Mouse (Mus musculus) ES-Bruce4 (cell line): ENCODE measurements around the gene Kif1a. TPM values are rescaled to one million over a fixed set of nuclear protein-coding genes. Genes with fewer than 3 reads are reported as not detected.
A peak's percentile ranks its signal among the peaks of the same experiment; 100 is the strongest.

Experiments used
- H3K27ac ChIP-seq: 2 replicates; pipeline ENCODE4 v1.5.1; 2012; ENCODE audit warnings: low read length, inconsistent platforms; ENCODE audit not compliant: insufficient read depth
- H3K27me3 ChIP-seq: 2 replicates; pipeline ENCODE4 v1.6.1; 2012; ENCODE audit warnings: mild to moderate bottlenecking, low read length, inconsistent platforms; ENCODE audit not compliant: control insufficient read depth, poor library complexity, insufficient read depth, severe bottlenecking
- H3K36me3 ChIP-seq: 2 replicates; pipeline ENCODE4 v1.6.1; 2012; ENCODE audit warnings: inconsistent platforms, mild to moderate bottlenecking, low read length, moderate library complexity; ENCODE audit not compliant: control insufficient read depth, poor library complexity, insufficient read depth, severe bottlenecking
- H3K4me1 ChIP-seq: one replicate; pipeline ENCODE4 v1.8.1; 2011; ENCODE audit warnings: low read length; ENCODE audit not compliant: control insufficient read depth, insufficient read depth
- H3K4me3 ChIP-seq: 2 replicates; pipeline ENCODE4 v1.5.1; 2011; ENCODE audit warnings: low read depth, mild to moderate bottlenecking, low read length
- H3K9ac ChIP-seq: 2 replicates; pipeline ENCODE4 v1.6.1; 2012; ENCODE audit warnings: low read depth, mild to moderate bottlenecking, inconsistent platforms; ENCODE audit not compliant: poor library complexity, severe bottlenecking
- H3K9me3 ChIP-seq: replicated peaks from 2 replicates; pipeline ENCODE4 v1.6.1; 2012; ENCODE audit warnings: mild to moderate bottlenecking, low read length, inconsistent platforms; ENCODE audit not compliant: control insufficient read depth, poor library complexity, insufficient read depth, severe bottlenecking
- CTCF ChIP-seq: IDR thresholded peaks from one replicate; pipeline ENCODE4 v1.8.1; 2011; ENCODE audit warnings: low read depth, low read length
- EP300 ChIP-seq: IDR thresholded peaks from 2 replicates; pipeline ENCODE4 v1.6.1; 2011; ENCODE audit warnings: low read depth, low read length; ENCODE audit not compliant: insufficient read depth
- POLR2A ChIP-seq: IDR thresholded peaks from one replicate; pipeline ENCODE4 v1.8.1; 2011; ENCODE audit warnings: low read length; ENCODE audit not compliant: insufficient read depth
- polyA plus RNA-seq: library from polyadenylated mRNA; stranded (reverse); fragments of >200 nt; gene quantifications from 2 replicates; pipeline ENCODE4 v1.2.4, GENCODE M21; 2011; ENCODE audit warnings: low read depth; ENCODE audit not compliant: missing spikeins, insufficient read depth, insufficient read length

Kif1a gene
- polyA plus RNA-seq, 1 experiment: 95.0 TPM

DNA sequence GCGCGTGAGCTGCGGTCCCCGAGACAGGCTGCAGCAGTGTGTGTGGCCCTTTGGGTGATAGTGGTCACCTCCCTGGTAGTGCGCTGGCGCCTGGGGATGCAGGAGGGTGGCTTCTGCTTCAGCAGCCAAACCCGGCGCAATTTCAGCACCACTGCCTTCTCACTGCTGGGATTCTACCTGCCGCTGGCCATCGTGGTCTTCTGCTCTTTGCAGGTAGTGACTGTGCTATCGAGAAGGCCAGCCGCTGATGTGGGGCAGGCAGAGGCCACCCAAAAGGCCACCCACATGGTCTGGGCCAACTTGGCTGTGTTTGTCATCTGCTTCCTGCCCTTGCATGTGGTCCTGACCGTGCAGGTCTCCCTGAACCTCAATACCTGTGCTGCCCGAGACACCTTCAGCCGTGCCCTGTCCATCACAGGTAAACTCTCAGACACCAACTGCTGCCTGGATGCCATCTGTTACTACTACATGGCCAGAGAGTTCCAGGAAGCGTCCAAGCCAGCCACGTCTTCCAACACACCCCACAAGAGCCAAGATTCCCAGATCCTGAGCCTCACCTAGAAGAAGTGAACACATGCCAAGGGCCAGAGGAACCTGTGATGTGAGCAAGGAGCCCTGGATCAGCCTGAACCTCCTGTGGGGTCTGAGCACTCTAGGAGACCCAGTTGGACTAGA is 118.7 kb downstream of the Kif1a start:
- H3K27me3 ChIP-seq: no peaks in the 10 kb centered on the region
- H3K4me3 ChIP-seq: no peak overlapping the region
- H3K9ac ChIP-seq: no peak overlapping the region
- H3K27ac ChIP-seq: no peak overlapping the region
- H3K9me3 ChIP-seq: no peaks in the 10 kb centered on the region
- no peak for TF ChIP-seq EP300
- no peak for TF ChIP-seq POLR2A
- no peak for TF ChIP-seq CTCF
- H3K4me1 ChIP-seq: peaks cover 5% of the 10 kb centered on the region
- H3K36me3 ChIP-seq: no peaks in the 10 kb centered on the region

DNA sequence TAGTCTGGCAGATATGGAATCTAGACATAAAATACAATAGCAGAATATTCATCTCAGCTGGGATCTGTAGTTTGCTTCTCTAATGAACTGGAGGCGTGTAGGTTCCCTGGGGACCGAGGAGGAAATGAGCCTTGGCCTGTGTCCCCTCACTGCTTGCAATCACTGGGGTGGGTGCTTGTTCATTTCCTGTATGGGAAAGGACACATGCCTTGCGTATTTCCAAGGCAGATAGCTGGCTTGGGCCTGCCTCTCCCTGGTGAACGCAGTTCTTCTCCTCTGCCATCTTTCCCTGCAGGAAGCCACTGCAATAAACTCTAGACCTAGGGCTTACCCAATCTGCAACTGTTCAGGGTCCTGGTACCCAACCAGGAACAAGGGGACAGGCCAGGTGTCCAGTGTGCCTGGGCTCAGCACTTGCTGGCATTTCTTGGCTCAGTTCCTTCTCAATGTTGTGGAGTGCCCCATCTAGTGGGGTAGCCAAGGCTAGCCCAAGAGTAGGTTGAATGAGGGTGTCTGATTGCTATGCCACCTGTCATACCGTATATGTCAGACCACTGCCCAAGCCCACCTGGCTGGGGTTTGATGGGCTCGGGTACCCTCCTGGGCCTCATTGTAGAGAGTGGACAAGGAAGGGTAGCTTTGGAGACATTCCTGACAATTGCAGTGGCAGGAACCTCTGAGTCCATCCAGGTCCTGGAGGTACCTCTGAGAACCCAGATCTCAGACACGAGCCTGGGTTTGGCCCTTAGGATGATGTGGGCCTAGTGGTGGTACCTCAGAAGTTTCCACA is 120.5 kb downstream of the Kif1a start:
- TF ChIP-seq CTCF: no peak
- no peak for TF ChIP-seq EP300
- no peak for TF ChIP-seq POLR2A
- Histone ChIP-seq H3K9me3 (no peaks in the 10 kb centered on the region), H3K27me3 (no peaks in the 10 kb centered on the region), H3K9ac (no peak overlapping the region), H3K27ac (no peak overlapping the region), H3K36me3 (no peaks in the 10 kb centered on the region), H3K4me3 (no peak overlapping the region), H3K4me1 (peaks cover 5% of the 10 kb centered on the region)

DNA sequence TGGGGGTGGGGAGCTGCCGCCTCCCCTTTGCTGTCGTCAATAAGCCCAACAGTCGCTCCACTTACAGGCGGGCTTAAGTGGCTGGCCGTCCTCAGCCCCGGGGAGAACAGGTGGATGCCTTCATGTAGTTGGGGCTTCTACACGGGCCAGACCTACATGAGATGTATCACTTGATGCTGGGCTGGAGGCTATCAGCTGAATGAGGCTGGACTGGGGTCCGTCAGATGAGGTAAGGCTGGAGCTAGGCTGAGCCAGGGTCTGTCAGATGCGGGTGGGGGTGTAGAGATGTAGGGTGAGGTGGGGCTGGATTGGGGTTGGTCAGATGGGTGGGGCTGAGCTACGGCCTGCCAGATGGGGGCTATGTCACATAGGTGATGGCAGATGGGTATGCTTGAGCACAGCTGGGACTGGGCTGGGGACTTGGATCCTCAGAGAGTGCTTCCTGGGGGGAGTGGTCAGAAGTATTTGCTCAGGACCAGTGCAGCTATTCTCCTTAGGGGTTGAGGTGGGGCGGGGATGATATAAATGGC is 122.6 kb downstream of the Kif1a start:
- no peaks in the 10 kb centered on the region for H3K9me3 ChIP-seq
- TF ChIP-seq CTCF: no peak
- TF ChIP-seq EP300: no peak
- TF ChIP-seq POLR2A: no peak
- no peak overlapping the region for H3K4me3 ChIP-seq
- H3K27ac ChIP-seq: no peak overlapping the region
- H3K9ac ChIP-seq: no peak overlapping the region
- H3K4me1 ChIP-seq: peaks cover 5% of the 10 kb centered on the region
- H3K27me3 ChIP-seq: no peaks in the 10 kb centered on the region
- H3K36me3 ChIP-seq: no peaks in the 10 kb centered on the region

DNA sequence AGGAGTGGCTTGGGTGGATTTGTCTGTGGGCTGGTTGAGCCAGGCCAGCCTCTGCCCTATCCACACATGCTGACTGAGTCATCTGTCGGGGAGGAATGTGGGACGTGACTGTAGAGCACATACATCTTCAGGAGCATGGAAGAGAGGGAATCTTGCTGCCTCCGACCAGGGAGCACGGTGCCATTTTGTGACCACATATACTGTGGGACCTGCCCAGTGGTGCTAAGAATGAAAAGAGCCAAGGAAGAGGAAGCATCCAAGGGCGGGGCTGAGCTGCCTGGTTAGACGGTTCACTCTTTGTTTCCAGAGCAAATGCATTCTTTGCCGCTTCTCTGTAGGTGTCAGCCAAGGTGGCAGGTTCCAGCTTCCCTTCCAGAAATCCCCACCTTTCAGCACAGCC is 123.1 kb downstream of the Kif1a start:
- no peak overlapping the region; the same call in 1 of the 2 replicates for H3K27ac ChIP-seq

DNA sequence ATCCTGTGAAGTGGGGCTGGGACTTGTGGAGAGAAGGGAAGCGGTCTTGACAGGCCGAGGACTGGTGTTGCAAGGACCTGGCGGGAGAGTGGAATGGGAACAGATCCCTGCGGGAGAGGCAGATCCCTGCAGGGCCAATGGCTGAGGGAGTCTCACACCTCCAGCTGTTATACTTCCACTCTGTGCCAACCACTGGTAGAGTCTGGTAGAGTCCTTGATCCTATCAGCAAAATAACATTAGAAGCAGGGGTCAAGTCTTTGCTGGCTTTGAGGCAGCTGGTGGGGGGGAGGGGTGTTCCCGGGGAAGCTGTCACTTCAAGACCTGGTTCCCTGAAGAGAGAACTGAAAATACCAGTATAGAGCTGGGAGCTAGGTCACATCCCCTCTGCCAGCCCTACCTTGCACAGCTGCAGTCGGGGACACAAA is 125.6 kb downstream of the Kif1a start:
- TF ChIP-seq CTCF (no peak), EP300 (no peak), POLR2A (no peak)
- Histone ChIP-seq H3K27me3 (no peaks in the 10 kb centered on the region), H3K27ac (no peak overlapping the region), H3K9ac (no peak overlapping the region), H3K4me3 (no peak overlapping the region), H3K36me3 (no peaks in the 10 kb centered on the region), H3K9me3 (no peaks in the 10 kb centered on the region), H3K4me1 (peaks cover 5% of the 10 kb centered on the region)

More for the DNA sequence above, 123.1 kb downstream of the Kif1a start:
- no peaks in the 10 kb centered on the region for H3K27me3 ChIP-seq
- H3K36me3 ChIP-seq: no peaks in the 10 kb centered on the region
- TF ChIP-seq POLR2A (no peak), CTCF (no peak), EP300 (peak; percentile 85)
- no peak overlapping the region for H3K4me3 ChIP-seq
- H3K4me1 ChIP-seq: peaks cover 5% of the 10 kb centered on the region
- H3K9me3 ChIP-seq: no peaks in the 10 kb centered on the region
- no peak overlapping the region for H3K9ac ChIP-seq

DNA sequence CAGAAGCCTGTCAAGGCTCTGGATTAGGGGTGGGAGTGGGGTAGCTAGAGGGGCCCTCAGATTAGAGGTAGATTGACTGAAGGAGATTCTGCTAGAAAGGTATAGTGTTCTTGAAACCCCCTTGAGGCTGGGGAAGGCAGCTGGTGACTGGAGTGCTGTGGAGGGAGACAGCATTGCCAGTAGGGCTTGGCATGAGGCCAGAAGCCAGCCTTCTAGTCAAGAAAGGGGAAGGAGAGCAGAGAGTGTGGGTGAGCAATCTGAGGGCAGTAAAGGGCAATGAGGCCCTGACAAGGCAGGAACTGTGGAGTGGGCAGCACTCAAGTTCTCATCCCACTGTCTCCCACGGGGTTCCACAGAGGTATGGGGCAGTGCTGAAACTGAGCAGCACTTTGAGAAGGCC is 128.9 kb downstream of the Kif1a start:
- no peak for TF ChIP-seq EP300
- no peak for TF ChIP-seq POLR2A
- TF ChIP-seq CTCF: no peak
- Histone ChIP-seq H3K27ac (no peak overlapping the region), H3K27me3 (no peaks in the 10 kb centered on the region), H3K4me1 (no peaks in the 10 kb centered on the region), H3K9ac (no peak overlapping the region), H3K4me3 (no peak overlapping the region), H3K9me3 (no peaks in the 10 kb centered on the region), H3K36me3 (no peaks in the 10 kb centered on the region)
